Mouse (Mus musculus): Measurements from ENCODE around the gene Rubcnl. TPM values are rescaled to one million over a fixed set of nuclear protein-coding genes. Genes with fewer than 3 reads are reported as not detected.

Gene Rubcnl
- total and polyA plus RNA-seq, 3 experiments, result 0.04 to 0.06 TPM; not detected in 1

DNA sequence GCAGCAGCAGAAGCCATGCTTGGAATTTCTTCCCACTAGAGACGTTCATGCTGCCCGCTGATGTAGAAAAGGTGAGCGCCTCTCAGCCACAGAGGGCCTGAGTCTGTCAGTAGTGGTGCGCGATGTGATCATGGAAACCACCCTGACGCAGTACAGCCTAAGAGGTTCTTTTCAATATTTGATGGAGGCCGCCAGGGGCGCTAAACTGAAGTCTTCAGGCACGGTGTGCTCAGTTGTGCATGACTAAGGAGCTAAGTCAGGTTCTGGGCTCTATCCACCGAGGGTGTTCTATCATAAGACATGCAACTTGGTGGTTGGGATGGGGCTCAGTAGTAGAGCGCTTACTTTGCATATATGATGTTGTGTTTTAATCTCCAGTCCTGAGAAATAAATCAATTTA is 19.6 kb downstream of the Rubcnl start:
- Histone ChIP-seq H3K27ac (ENCODE audit: control insufficient read depth, low read depth, low read length) (no peak overlapping the region), H3K9me3 (replicated peaks; ENCODE audit: insufficient read depth, low read length) (no peaks in the 10 kb centered on the region), H3K27me3 (ENCODE audit: control insufficient read depth in 1 of 2, insufficient read depth in 2 of 2, low read length in 2 of 2) (no peaks in the 10 kb centered on the region), H3K4me1 (ENCODE audit: control insufficient read depth in 1 of 2, insufficient read depth in 2 of 2, low read length in 2 of 2) (peaks cover 0 to 11% of the 10 kb centered on the region in 2 experiments; a peak in 2 of 4 replicates), H3K79me2 (ENCODE audit: control insufficient read depth, insufficient read depth, low read length, poor library complexity) (no peaks in the 10 kb centered on the region), H3K4me3 (ENCODE audit: control insufficient read depth in 1 of 2, insufficient read depth in 1 of 2, low read depth in 2 of 2, low read length in 2 of 2) (no peak overlapping the region), H3K9ac (ENCODE audit: control insufficient read depth, low read depth, low read length, poor library complexity, severe bottlenecking) (no peak overlapping the region), H3K36me3 (ENCODE audit: control insufficient read depth in 1 of 2, insufficient read depth in 2 of 2, low read length in 2 of 2) (peaks cover 0 to 3% of the 10 kb centered on the region in 2 experiments; a peak in 1 of 4 replicates)
- TF ChIP-seq POLR2AphosphoS2 (IDR thresholded peaks at IDR 0.05; ENCODE audit: low read length) (no peak), MYC (IDR thresholded peaks at IDR 0.05; ENCODE audit: low read depth, low read length) (no peak), CHD1 (IDR thresholded peaks at IDR 0.05; ENCODE audit: low read depth, low read length) (no peak), POLR2AphosphoS5 (IDR thresholded peaks at IDR 0.05; ENCODE audit: borderline replicate concordance, low read depth, low read length) (no peak), MYB (IDR thresholded peaks at IDR 0.05; ENCODE audit: low read depth, low read length) (no peak), MXI1 (IDR thresholded peaks at IDR 0.05; ENCODE audit: low read depth, low read length) (no peak), ZMIZ1 (IDR thresholded peaks at IDR 0.05; ENCODE audit: low read depth, low read length) (no peak), MAZ (IDR thresholded peaks at IDR 0.05; ENCODE audit: low read depth, low read length) (no peak), CHD2 (IDR thresholded peaks at IDR 0.05; ENCODE audit: low read length) (no peak), NRF1 (IDR thresholded peaks at IDR 0.05; ENCODE audit: insufficient read depth, low read depth, low read length, poor library complexity, severe bottlenecking) (no peak), MEF2A (IDR thresholded peaks at IDR 0.05; ENCODE audit: extremely low read depth, insufficient replicate concordance, low read depth, low read length, poor library complexity, severe bottlenecking) (no peak), RAD21 (IDR thresholded peaks at IDR 0.05; ENCODE audit: low read depth, low read length) (no peak), BHLHE40 (IDR thresholded peaks at IDR 0.05; ENCODE audit: borderline replicate concordance, low read depth, low read length) (no peak)
- DNase-seq (ENCODE audit: low read depth, low spot score), result no peak

DNA sequence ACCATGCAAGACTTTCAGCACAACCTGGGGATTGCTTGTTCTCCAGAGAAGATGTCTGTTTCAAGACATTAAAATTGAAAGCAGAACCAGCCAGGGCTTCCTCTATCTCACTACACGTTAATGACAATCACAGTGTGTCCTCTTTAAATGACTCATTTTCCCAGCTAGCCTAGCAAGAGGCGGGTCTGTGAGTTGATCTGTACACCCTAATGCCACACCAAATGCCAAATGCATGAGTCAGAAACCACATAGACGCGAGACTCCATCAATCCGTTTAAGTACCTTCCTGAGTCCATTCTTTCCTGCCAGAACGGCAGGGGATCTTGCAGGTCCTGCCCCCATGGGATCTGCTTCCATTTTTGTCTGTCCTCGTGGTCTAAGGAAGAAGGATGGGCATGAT is 29.4 kb downstream of the Rubcnl start:
- no peaks in the 10 kb centered on the region for H3K36me3 ChIP-seq (ENCODE audit: control insufficient read depth in 1 of 2, insufficient read depth in 2 of 2, low read length in 2 of 2)
- peaks cover 0 to 1% of the 10 kb centered on the region in 2 experiments; a peak in 1 of 4 replicates for H3K27me3 ChIP-seq (ENCODE audit: control insufficient read depth in 1 of 2, insufficient read depth in 2 of 2, low read length in 2 of 2)
- TF ChIP-seq MAZ (IDR thresholded peaks at IDR 0.05; ENCODE audit: low read depth, low read length) (no peak), JUND (IDR thresholded peaks at IDR 0.05; ENCODE audit: low read depth, low read length) (no peak), E2F4 (IDR thresholded peaks at IDR 0.05; ENCODE audit: borderline replicate concordance, low read depth, low read length) (no peak), ETS1 (IDR thresholded peaks at IDR 0.05; ENCODE audit: low read depth, low read length) (no peak), MAX (IDR thresholded peaks at IDR 0.05; ENCODE audit: low read length) (no peak), CHD1 (IDR thresholded peaks at IDR 0.05; ENCODE audit: low read depth, low read length) (no peak), CHD2 (IDR thresholded peaks at IDR 0.05; ENCODE audit: low read length) (no peak), RCOR1 (IDR thresholded peaks at IDR 0.05; ENCODE audit: low read depth, low read length) (no peak), MYC (IDR thresholded peaks at IDR 0.05; ENCODE audit: low read depth, low read length) (no peak), POLR2AphosphoS2 (IDR thresholded peaks at IDR 0.05; ENCODE audit: low read length) (no peak), BHLHE40 (IDR thresholded peaks at IDR 0.05; ENCODE audit: borderline replicate concordance, low read depth, low read length) (no peak), UBTF (IDR thresholded peaks at IDR 0.05; ENCODE audit: borderline replicate concordance, insufficient read depth, low read depth, low read length) (no peak), SMC3 (IDR thresholded peaks at IDR 0.05; ENCODE audit: low read depth, low read length) (no peak), CTCF (IDR thresholded peaks at IDR 0.05 in 2 of 3, conservative IDR thresholded peaks at IDR 0.05 in 1 of 3; ENCODE audit: control insufficient read depth in 1 of 3, insufficient read depth in 1 of 3, low read depth in 2 of 3, low read length in 3 of 3, poor library complexity in 1 of 3, severe bottlenecking in 1 of 3) (no peak), USF1 (IDR thresholded peaks at IDR 0.05; ENCODE audit: low read depth, low read length) (no peak), POLR2AphosphoS5 (IDR thresholded peaks at IDR 0.05; ENCODE audit: borderline replicate concordance, low read depth, low read length) (no peak), ZMIZ1 (IDR thresholded peaks at IDR 0.05; ENCODE audit: low read depth, low read length) (no peak)
- H3K4me3 ChIP-seq (ENCODE audit: control insufficient read depth in 1 of 2, insufficient read depth in 1 of 2, low read depth in 2 of 2, low read length in 2 of 2), result no peak overlapping the region
- peak; percentile 44 for DNase-seq (ENCODE audit: low read depth, low spot score)
- H3K9me3 ChIP-seq (replicated peaks; ENCODE audit: insufficient read depth, low read length), result no peaks in the 10 kb centered on the region
- no peaks in the 10 kb centered on the region for H3K4me1 ChIP-seq (ENCODE audit: control insufficient read depth in 1 of 2, insufficient read depth in 2 of 2, low read length in 2 of 2)
- no peak overlapping the region for H3K9ac ChIP-seq (ENCODE audit: control insufficient read depth, low read depth, low read length, poor library complexity, severe bottlenecking)
- H3K27ac ChIP-seq (ENCODE audit: control insufficient read depth, low read depth, low read length), result no peak overlapping the region
- no peaks in the 10 kb centered on the region for H3K79me2 ChIP-seq (ENCODE audit: control insufficient read depth, insufficient read depth, low read length, poor library complexity)

Data from MEL (cell line).